Mouse (Mus musculus) midbrain, embryonic 13.5 days (tissue): Measurements from ENCODE around the gene Bmpr1b. TPM values are rescaled to one million over a fixed set of nuclear protein-coding genes. Genes with fewer than 3 reads are reported as not detected.
A peak's percentile ranks its signal among the peaks of the same experiment; 100 is the strongest.
"Not testable (repeated sequence)": the region's sequence is repeated elsewhere in the genome, so short reads cannot be mapped to it uniquely, and the experiment has no call there.

Source experiments
- ATAC-seq: fragments of 200-750 bp; cut with Nextera tagmentation; 2 replicates; pipeline ENCODE4 v1.8.0; 2017; ENCODE audit warnings: mild to moderate bottlenecking, moderate TSS enrichment, moderate library complexity
- H3K27ac ChIP-seq: fragments of 300-500 bp; sonication (generic); 2 replicates; pipeline ENCODE4 v1.5.1; 2015; ENCODE audit warnings: inconsistent platforms, mild to moderate bottlenecking, moderate library complexity
- H3K27me3 ChIP-seq: fragments of 300-500 bp; sonication (generic); 2 replicates; pipeline ENCODE4 v1.6.1; 2015; ENCODE audit warnings: mild to moderate bottlenecking, inconsistent platforms
- H3K36me3 ChIP-seq: fragments of 300-500 bp; sonication (generic); 2 replicates; pipeline ENCODE4 v1.6.1; 2015; ENCODE audit warnings: mild to moderate bottlenecking, inconsistent platforms
- H3K4me1 ChIP-seq: fragments of 300-500 bp; sonication (generic); replicated peaks from 2 replicates; pipeline ENCODE4 v1.6.1; 2015; ENCODE audit warnings: inconsistent platforms
- H3K4me2 ChIP-seq: fragments of 300-500 bp; sonication (generic); replicated peaks from 2 replicates; pipeline ENCODE4 v1.6.1; 2015; ENCODE audit warnings: moderate library complexity, mild to moderate bottlenecking, inconsistent platforms
- H3K4me3 ChIP-seq: fragments of 300-500 bp; sonication (generic); replicated peaks from 2 replicates; pipeline ENCODE4 v1.5.1; 2015; ENCODE audit warnings: mild to moderate bottlenecking, inconsistent platforms
- H3K9ac ChIP-seq: fragments of 300-500 bp; sonication (generic); replicated peaks from 2 replicates; pipeline ENCODE4 v1.6.1; 2015; ENCODE audit warnings: mild to moderate bottlenecking, inconsistent platforms
- H3K9me3 ChIP-seq: fragments of 300-500 bp; sonication (generic); 2 replicates; pipeline ENCODE4 v1.6.1; 2016; ENCODE audit warnings: mild to moderate bottlenecking, inconsistent platforms
- WGBS: fragments of 180-500 bp; shearing (Covaris S2); methylation state at CpG from one replicate; pipeline ENCODE4 v1.1.7; 2015; 5-methylcytosine and 5-hydroxymethylcytosine counted together
- polyA plus RNA-seq: library from polyadenylated mRNA; unstranded; fragments of >200 nt; fragmentation: Nextera tagmentation; extraction: Ambion mirVana; gene quantifications from 2 replicates; pipeline ENCODE4 v1.2.1, GENCODE M21; 2015

The Bmpr1b gene
- 2.8 and 3.5 TPM in 2 replicates for polyA plus RNA-seq

DNA sequence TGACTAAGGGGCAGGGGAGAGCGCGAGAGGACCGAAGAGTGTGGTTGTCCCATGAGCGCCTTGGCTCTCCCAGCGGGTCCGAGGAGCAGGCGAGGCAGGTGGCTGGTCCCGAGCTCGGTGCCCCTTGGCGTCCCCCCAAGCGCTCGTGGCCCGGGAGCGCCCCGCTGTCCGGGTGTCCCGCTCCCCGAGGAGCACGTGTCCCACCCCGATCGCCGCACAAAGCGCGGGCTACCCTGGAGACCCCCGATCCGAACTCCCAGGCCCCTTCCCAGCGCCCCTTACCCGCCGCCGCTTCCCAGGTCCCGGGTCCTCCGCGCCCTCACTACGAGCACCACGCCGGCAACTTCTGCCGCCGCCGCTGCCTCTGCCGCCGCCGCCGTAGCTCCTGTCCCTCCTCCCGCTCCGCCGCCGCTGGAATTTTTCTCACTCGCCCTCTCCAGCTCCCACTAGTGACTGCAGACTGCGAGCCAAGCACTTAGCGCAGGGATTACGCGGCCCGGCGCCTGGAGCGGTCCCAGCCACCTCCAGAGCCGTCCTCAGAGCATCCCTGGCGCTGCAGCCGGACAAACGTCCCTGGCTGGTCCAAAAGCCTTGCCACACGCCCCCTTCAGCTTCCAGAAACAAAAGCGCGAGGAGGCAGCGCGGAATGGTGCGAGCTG is at the start of gene Bmpr1b:
TSS of gene Bmpr1b (minus strand) at position 563 of the 659 bp plus-strand sequence.
- H3K9ac ChIP-seq = peak within 1 kb of the TSS; percentile 74
- WGBS = under 1% methylated on average over 63 of the region's 65 CpGs
- ATAC-seq = peak; percentile 97
- peak within 1 kb of the TSS; percentile 99 for H3K4me2 ChIP-seq
- no peak within 1 kb of the TSS for H3K27ac ChIP-seq
- H3K4me1 ChIP-seq = peaks cover 11% of the 10 kb centered on the region; the same call in 1 of the 2 replicates
- H3K9me3 ChIP-seq = no peaks in the 10 kb centered on the region
- peaks cover 31% of the 10 kb centered on the region for H3K27me3 ChIP-seq
- peak within 1 kb of the TSS; percentile 65 for H3K4me3 ChIP-seq
- no peaks in the 10 kb centered on the region for H3K36me3 ChIP-seq

DNA sequence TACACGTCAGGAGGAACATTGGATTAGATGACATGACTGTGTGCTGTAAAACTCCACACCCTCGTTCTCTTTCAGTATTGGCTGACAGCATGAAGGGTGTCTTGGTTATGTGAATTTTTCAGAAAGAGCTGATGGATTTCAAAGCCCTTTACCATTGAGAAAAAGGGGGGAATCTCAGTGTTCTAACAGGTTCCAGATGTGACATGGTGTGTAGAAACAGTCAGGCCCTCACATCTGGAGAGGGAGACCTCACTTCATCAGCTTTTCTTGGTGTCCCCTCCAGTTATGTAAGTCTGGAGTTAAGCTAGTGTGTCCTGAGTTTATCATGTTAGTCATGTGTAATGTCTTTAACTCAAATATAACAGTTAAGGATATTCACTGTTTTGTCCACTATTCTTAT is 43.6 kb upstream of the Bmpr1b start:
- H3K9ac ChIP-seq = no peak overlapping the region
- no peak overlapping the region for H3K4me3 ChIP-seq
- no peak overlapping the region for H3K4me2 ChIP-seq
- H3K9me3 ChIP-seq = no peaks in the 10 kb centered on the region
- no peak overlapping the region for H3K27ac ChIP-seq
- no peaks in the 10 kb centered on the region for H3K36me3 ChIP-seq
- H3K27me3 ChIP-seq = no peaks in the 10 kb centered on the region
- ATAC-seq = no peak
- 70% methylated on average over 2 of the region's 2 CpGs for WGBS
- peaks cover 6% of the 10 kb centered on the region; the same call in 1 of the 2 replicates for H3K4me1 ChIP-seq

DNA sequence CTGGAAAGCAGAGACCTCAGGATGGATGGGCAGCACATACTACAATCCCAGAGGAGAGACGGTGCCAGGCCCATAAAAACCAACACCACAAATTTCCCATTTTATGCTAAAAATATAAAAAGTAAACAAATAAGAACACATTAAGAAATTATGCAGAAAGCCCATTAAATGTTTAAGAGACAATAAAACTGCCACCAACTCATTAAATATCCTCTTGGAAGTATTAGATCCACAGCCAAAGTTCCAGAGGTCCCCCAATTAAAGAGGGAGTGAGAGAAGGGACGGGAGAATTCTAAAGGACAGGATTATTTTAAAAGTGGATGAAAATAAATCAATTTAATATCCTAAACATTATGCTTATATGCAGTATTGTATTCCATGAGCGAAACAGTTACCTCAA is 43.0 kb upstream of the Bmpr1b start:
- Histone ChIP-seq H3K4me2 (no peak overlapping the region), H3K36me3 (no peaks in the 10 kb centered on the region), H3K4me1 (peaks cover 6% of the 10 kb centered on the region; the same call in 1 of the 2 replicates), H3K9ac (no peak overlapping the region), H3K27me3 (no peaks in the 10 kb centered on the region), H3K9me3 (no peaks in the 10 kb centered on the region), H3K4me3 (no peak overlapping the region), H3K27ac (no peak overlapping the region)
- ATAC-seq = no peak
- WGBS = 86% methylated on average over 3 of the region's 3 CpGs

DNA sequence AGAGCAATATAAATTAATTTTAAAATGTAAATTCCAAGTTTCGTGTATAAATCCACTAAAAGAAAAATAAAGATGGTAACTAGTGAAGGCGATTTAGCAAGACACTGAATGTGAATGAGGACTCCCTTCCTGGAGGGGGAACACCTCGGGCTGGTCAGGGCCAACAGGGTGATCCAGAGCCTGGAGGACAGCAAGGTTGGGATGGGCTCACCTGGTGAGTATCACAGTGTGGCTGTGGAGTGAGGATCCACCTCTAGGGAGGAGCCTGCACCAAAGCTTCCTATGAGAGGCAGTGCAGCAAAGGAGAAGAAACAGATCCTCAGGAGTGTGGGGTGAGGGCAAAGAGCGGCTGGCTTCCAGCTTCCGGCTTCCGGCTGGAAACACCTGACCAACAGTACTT is 40.8 kb upstream of the Bmpr1b start:
- H3K9ac ChIP-seq = no peak overlapping the region
- ATAC-seq = peak; percentile 55; the same call in 1 of the 2 replicates
- no peaks in the 10 kb centered on the region for H3K9me3 ChIP-seq
- no peak overlapping the region for H3K4me3 ChIP-seq
- H3K36me3 ChIP-seq = no peaks in the 10 kb centered on the region
- no peak overlapping the region for H3K4me2 ChIP-seq
- no peak overlapping the region for H3K27ac ChIP-seq
- no peaks in the 10 kb centered on the region for H3K27me3 ChIP-seq
- peaks cover 6% of the 10 kb centered on the region; the same call in 1 of the 2 replicates for H3K4me1 ChIP-seq
- 71% methylated on average over 6 of the region's 6 CpGs for WGBS

DNA sequence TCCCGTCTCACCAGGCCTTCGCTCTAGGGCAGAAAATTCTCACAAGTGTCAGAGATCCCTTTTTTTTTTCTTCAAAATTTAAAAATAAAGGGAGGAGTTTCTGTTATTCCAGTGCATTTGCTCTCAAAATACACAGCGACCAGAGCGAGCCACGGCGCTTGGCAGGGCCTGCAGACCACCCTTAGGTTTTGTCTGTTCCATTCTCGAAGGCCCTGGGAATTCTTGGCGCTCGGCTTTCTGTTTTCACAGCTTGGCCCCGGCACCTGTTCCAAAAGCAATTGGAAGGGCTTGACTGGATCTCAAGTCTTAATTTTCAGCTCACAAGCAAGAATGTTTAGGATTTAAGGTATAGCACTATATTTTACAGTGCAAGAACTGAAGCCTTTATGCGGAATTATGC is 39.8 kb upstream of the Bmpr1b start:
- no peak for ATAC-seq
- Histone ChIP-seq H3K4me3 (no peak overlapping the region), H3K27ac (no peak overlapping the region), H3K36me3 (no peaks in the 10 kb centered on the region), H3K9me3 (no peaks in the 10 kb centered on the region), H3K9ac (no peak overlapping the region), H3K4me1 (peaks cover 6% of the 10 kb centered on the region; the same call in 1 of the 2 replicates), H3K4me2 (no peak overlapping the region), H3K27me3 (no peaks in the 10 kb centered on the region)
- 86% methylated on average over 11 of the region's 11 CpGs for WGBS

DNA sequence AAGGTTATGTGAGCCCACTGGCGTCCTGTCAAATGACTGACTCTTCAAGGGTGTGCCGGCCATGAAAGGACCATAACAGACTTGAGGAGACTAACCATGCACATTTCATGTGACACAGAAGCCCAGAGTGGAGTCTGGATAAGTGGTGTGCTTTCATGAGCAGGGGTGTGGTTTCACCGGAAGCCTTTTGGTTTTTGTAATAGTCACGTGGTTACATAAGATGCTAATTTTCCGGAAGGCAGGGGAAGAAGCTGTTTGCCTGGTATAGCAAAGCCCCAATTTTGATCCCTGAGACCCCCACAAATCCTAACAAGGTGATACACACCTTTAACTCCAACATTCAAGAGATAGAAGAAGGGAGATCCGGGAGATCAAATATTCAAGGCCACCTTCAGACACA is 38.3 kb upstream of the Bmpr1b start:
- no peaks in the 10 kb centered on the region for H3K27me3 ChIP-seq
- no peak overlapping the region for H3K27ac ChIP-seq
- no peak overlapping the region for H3K9ac ChIP-seq
- 94% methylated on average over 6 of the region's 6 CpGs for WGBS
- no peaks in the 10 kb centered on the region for H3K36me3 ChIP-seq
- H3K4me1 ChIP-seq = peaks cover 6% of the 10 kb centered on the region; the same call in 1 of the 2 replicates
- no peaks in the 10 kb centered on the region for H3K9me3 ChIP-seq
- no peak for ATAC-seq
- H3K4me2 ChIP-seq = no peak overlapping the region
- H3K4me3 ChIP-seq = no peak overlapping the region

DNA sequence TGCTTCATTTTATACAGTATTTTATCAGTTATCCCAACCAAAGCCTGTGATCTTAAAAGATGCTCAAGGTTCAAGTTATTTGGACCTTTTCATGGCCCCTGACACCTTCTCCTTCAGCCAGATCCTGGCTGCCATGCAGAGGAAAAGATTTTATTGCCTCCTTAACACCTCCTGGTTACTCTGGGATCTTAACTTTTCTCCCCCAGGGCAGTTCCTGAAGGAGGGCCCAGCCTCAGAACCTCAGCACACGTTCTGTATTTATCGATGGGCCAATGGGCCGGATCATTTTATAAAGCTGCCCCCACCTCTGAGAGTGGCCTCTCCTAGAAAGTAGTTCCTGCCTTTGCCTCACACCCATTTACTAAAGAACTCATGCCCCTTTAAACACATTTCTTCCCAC is 37.1 kb upstream of the Bmpr1b start:
- no peaks in the 10 kb centered on the region for H3K9me3 ChIP-seq
- H3K36me3 ChIP-seq = no peaks in the 10 kb centered on the region
- H3K27me3 ChIP-seq = no peaks in the 10 kb centered on the region
- 98% methylated on average over 3 of the region's 3 CpGs for WGBS
- H3K4me2 ChIP-seq = no peak overlapping the region
- no peak overlapping the region for H3K4me3 ChIP-seq
- ATAC-seq = no peak
- peaks cover 6% of the 10 kb centered on the region; the same call in 1 of the 2 replicates for H3K4me1 ChIP-seq
- no peak overlapping the region for H3K27ac ChIP-seq
- no peak overlapping the region for H3K9ac ChIP-seq

DNA sequence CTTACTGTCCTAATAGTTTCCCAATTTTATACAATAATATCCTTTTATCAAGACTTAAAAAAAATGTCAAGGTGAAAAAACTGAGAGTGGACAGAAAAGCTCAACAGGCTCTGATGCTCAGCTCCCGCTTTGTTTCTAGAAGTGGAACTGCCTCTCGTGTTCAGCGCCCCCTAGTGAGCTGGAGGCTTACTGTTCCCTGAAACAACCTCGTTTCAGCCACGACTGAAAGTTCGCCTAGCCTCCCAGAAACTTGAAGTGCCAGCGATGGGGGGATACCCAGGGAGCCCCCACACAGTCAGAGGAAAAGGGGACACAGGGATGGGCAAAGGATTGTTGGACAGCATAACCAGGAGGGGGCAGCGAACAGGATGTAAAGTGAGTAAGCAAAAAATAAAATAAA is 26.9 kb upstream of the Bmpr1b start:
- no peaks in the 10 kb centered on the region for H3K27me3 ChIP-seq
- H3K9ac ChIP-seq = no peak overlapping the region
- H3K36me3 ChIP-seq = no peaks in the 10 kb centered on the region
- 88% methylated on average over 8 of the region's 8 CpGs for WGBS
- no peak overlapping the region for H3K27ac ChIP-seq
- no peaks in the 10 kb centered on the region for H3K4me1 ChIP-seq
- no peak overlapping the region for H3K4me2 ChIP-seq
- H3K9me3 ChIP-seq = no peaks in the 10 kb centered on the region
- no peak overlapping the region for H3K4me3 ChIP-seq
- no peak for ATAC-seq

DNA sequence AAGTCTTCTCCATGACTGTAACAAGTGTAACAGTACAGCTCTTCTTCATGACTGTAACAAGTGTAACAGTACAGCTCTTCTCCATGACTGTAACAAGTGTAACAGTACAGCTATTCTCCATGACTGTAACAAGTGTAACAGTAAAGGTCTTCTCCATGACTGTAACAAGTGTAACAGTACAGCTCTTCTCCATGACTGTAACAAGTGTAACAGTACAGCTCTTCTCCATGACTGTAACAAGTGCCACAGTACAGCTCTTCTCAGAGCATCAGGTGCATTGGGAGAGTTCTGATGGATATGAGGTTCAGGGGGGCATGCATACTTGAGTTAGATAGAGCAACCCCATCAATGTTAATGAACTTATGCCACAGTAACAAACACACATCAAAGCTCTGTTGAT is 22.4 kb upstream of the Bmpr1b start:
- not testable (repeated sequence) for H3K9ac ChIP-seq, ATAC-seq, H3K4me2 ChIP-seq

DNA sequence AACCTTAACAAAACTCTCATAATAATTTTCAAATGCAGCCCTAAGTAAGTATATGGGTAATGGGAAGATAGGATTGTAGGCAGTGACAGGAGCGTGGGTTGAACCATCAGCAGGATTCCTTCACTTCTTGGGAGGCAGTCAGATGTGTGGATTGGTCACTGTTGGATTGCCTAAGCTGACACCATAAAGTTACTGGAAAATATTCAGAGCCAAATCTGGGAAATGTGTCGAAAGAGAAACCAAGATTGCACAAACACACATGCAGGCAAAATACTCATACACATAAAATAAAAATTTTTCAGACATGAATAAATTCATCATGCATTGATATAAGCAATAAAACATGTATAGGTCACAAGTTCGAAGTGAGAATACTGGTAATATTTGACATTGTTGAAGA is 17.3 kb upstream of the Bmpr1b start:
- WGBS = 89% methylated on average over 3 of the region's 3 CpGs

More for the DNA sequence above, 22.4 kb upstream of the Bmpr1b start:
- not testable (repeated sequence) for H3K9me3 ChIP-seq, H3K36me3 ChIP-seq, H3K27ac ChIP-seq, H3K27me3 ChIP-seq, H3K4me1 ChIP-seq, H3K4me3 ChIP-seq

DNA sequence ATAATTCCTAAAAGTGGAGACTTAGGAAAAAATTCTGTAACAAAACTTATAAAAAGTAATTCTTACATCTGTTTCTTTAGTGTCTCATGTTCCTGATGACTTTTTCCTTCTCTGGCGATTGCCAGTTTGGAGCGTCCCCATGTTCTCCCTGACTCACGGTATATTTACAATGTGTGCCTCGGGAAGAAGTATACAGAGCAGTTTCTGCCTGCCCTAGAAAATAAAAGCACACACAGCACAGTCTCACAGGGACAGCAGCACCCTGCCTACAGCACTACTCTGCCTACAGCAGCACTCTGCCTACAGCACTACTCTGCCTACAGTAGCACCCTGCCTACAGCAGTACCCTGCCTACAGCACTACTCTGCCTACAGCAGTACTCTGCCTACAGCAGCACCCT is 4.8 kb upstream of the Bmpr1b start:
- Histone ChIP-seq H3K9me3 (no peaks in the 10 kb centered on the region), H3K36me3 (no peaks in the 10 kb centered on the region), H3K4me1 (peaks cover 5% of the 10 kb centered on the region; the same call in 1 of the 2 replicates), H3K9ac (no peak overlapping the region), H3K4me2 (no peak overlapping the region), H3K27me3 (peaks cover 27% of the 10 kb centered on the region), H3K27ac (no peak overlapping the region), H3K4me3 (no peak overlapping the region)
- no peak for ATAC-seq
- 84% methylated on average over 4 of the region's 4 CpGs for WGBS

More for the DNA sequence above, 17.3 kb upstream of the Bmpr1b start:
- H3K4me1 ChIP-seq = no peaks in the 10 kb centered on the region
- no peak overlapping the region for H3K4me3 ChIP-seq
- no peaks in the 10 kb centered on the region for H3K9me3 ChIP-seq
- H3K27ac ChIP-seq = no peak overlapping the region
- H3K4me2 ChIP-seq = no peak overlapping the region
- H3K9ac ChIP-seq = no peak overlapping the region
- H3K27me3 ChIP-seq = no peaks in the 10 kb centered on the region
- no peaks in the 10 kb centered on the region for H3K36me3 ChIP-seq
- no peak for ATAC-seq

DNA sequence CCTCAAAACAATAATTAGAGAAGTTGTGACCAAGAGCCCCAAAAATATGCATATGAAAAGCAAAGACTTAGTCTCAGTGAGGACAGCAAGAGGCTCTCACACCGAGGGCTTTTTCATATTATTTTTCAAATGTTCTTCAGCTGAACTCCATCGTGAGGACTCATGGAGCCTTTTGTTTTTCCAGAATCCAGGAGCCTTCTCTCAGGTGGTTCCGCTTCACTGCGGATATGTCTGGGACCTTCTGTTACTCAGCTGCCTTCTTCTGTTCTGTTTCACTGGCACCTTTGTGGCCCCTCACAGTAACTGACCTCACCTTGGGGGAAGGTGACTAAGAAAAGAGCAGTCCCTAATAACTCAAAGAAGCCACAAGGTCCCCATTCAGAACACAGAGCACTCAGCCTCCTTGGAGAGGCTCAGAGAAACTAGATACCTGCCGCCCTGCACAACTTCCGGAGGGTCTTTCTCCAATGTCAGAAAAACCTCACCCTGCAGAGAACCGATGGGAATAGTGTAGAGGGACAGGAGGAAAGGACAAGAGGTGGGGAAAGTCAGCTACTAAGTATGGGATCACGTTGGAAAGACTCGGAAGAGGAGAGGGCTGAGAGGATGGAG is 868 bp downstream of the Bmpr1b start:
- no peak for ATAC-seq
- Histone ChIP-seq H3K9ac (peak overlapping the region; percentile 74), H3K27ac (no peak overlapping the region), H3K4me3 (peak overlapping the region; percentile 65), H3K4me1 (peaks cover 11% of the 10 kb centered on the region; the same call in 1 of the 2 replicates), H3K4me2 (peak overlapping the region; percentile 99), H3K9me3 (no peaks in the 10 kb centered on the region), H3K27me3 (peaks cover 31% of the 10 kb centered on the region), H3K36me3 (no peaks in the 10 kb centered on the region)
- 8% methylated on average over 9 of the region's 9 CpGs for WGBS
